Mouse (Mus musculus): ENCODE measurements at regions not wholly inside any gene's neighbourhood (a gene's known extent, or its start where the extent isn't known, plus 50 kb on each side); places are given as distances from the start of the nearest gene placed in this dataset.
A peak's percentile ranks its signal among the peaks of the same experiment; 100 is the strongest.

- no peak for ATAC-seq (ENCODE audit: low FRiP score, low read depth)
- Histone ChIP-seq H3K4me1 (no peaks in the 10 kb centered on the region), H3K27ac (replicated peaks) (no peak overlapping the region), H3K9me3 (no peaks in the 10 kb centered on the region), H3K27me3 (no peaks in the 10 kb centered on the region), H3K36me3 (no peaks in the 10 kb centered on the region), H3K4me2 (replicated peaks) (no peak overlapping the region), H3K9ac (replicated peaks) (no peak overlapping the region), H3K4me3 (no peak overlapping the region)
- WGBS, result 67% methylated on average over 5 of the region's 5 CpGs
Measured at GRCm38 (mm10) chr1:166735545-166735944, 53.9 kb upstream of the Fmo9 start.

GRCm38 (mm10) chr1:166738029-166738428, 56.4 kb upstream of the Fmo9 start:
- no peak for ATAC-seq (ENCODE audit: low FRiP score, low read depth)
- Histone ChIP-seq H3K4me2 (replicated peaks) (no peak overlapping the region), H3K4me1 (no peaks in the 10 kb centered on the region), H3K36me3 (no peaks in the 10 kb centered on the region), H3K9me3 (no peaks in the 10 kb centered on the region), H3K4me3 (no peak overlapping the region), H3K27ac (replicated peaks) (no peak overlapping the region), H3K9ac (replicated peaks) (no peak overlapping the region), H3K27me3 (no peaks in the 10 kb centered on the region)
- WGBS, result 5% methylated on average over 2 of the region's 2 CpGs

- H3K4me3 ChIP-seq, result no peak overlapping the region
- no peak for ATAC-seq (ENCODE audit: low FRiP score, low read depth)
- H3K36me3 ChIP-seq, result no peaks in the 10 kb centered on the region
- H3K4me2 ChIP-seq (replicated peaks), result no peak overlapping the region
- no peaks in the 10 kb centered on the region for H3K9me3 ChIP-seq
- 76% methylated on average over 4 of the region's 4 CpGs for WGBS
- H3K4me1 ChIP-seq, result no peaks in the 10 kb centered on the region
- no peaks in the 10 kb centered on the region for H3K27me3 ChIP-seq
- no peak overlapping the region for H3K27ac ChIP-seq (replicated peaks)
- H3K9ac ChIP-seq (replicated peaks), result no peak overlapping the region
Measured at GRCm38 (mm10) chr1:166750236-166750635, 68.6 kb upstream of the Fmo9 start.

GRCm38 (mm10) chr1:166750777-166751176, 69.1 kb upstream of the Fmo9 start:
- H3K9me3 ChIP-seq, result no peaks in the 10 kb centered on the region
- ATAC-seq (ENCODE audit: low FRiP score, low read depth), result no peak
- no peak overlapping the region for H3K4me2 ChIP-seq (replicated peaks)
- no peaks in the 10 kb centered on the region for H3K4me1 ChIP-seq
- no peaks in the 10 kb centered on the region for H3K27me3 ChIP-seq
- 78% methylated on average over 4 of the region's 4 CpGs for WGBS
- no peaks in the 10 kb centered on the region for H3K36me3 ChIP-seq
- H3K27ac ChIP-seq (replicated peaks), result no peak overlapping the region
- H3K4me3 ChIP-seq, result no peak overlapping the region
- no peak overlapping the region for H3K9ac ChIP-seq (replicated peaks)

- WGBS, result 90% methylated on average over 3 of the region's 3 CpGs
- no peaks in the 10 kb centered on the region for H3K4me1 ChIP-seq
- no peak overlapping the region for H3K27ac ChIP-seq (replicated peaks)
- H3K27me3 ChIP-seq, result no peaks in the 10 kb centered on the region
- no peaks in the 10 kb centered on the region for H3K9me3 ChIP-seq
- no peak overlapping the region for H3K9ac ChIP-seq (replicated peaks)
- H3K4me3 ChIP-seq, result no peak overlapping the region
- H3K4me2 ChIP-seq (replicated peaks), result no peak overlapping the region
- no peaks in the 10 kb centered on the region for H3K36me3 ChIP-seq
- no peak for ATAC-seq (ENCODE audit: low FRiP score, low read depth)
Measured at GRCm38 (mm10) chr1:166751436-166751835, 69.8 kb upstream of the Fmo9 start.

GRCm38 (mm10) chr1:166752990-166753709, 71.5 kb upstream of the Fmo9 start:
- H3K36me3 ChIP-seq, result no peaks in the 10 kb centered on the region
- no peak for ATAC-seq (ENCODE audit: low FRiP score, low read depth)
- no peaks in the 10 kb centered on the region for H3K4me1 ChIP-seq
- no peak overlapping the region for H3K4me3 ChIP-seq
- WGBS, result 91% methylated on average over 6 of the region's 6 CpGs
- H3K9me3 ChIP-seq, result no peaks in the 10 kb centered on the region
- H3K4me2 ChIP-seq (replicated peaks), result no peak overlapping the region
- H3K27me3 ChIP-seq, result no peaks in the 10 kb centered on the region
- no peak overlapping the region for H3K9ac ChIP-seq (replicated peaks)
- H3K27ac ChIP-seq (replicated peaks), result no peak overlapping the region

GRCm38 (mm10) chr1:166758987-166759386, 77.3 kb upstream of the Fmo9 start:
- H3K36me3 ChIP-seq, result no peaks in the 10 kb centered on the region
- H3K27me3 ChIP-seq, result no peaks in the 10 kb centered on the region
- no peak for ATAC-seq (ENCODE audit: low FRiP score, low read depth)
- no peaks in the 10 kb centered on the region for H3K4me1 ChIP-seq
- H3K4me2 ChIP-seq (replicated peaks), result no peak overlapping the region
- H3K4me3 ChIP-seq, result no peak overlapping the region
- no peak overlapping the region for H3K9ac ChIP-seq (replicated peaks)
- no peaks in the 10 kb centered on the region for H3K9me3 ChIP-seq
- no peak overlapping the region for H3K27ac ChIP-seq (replicated peaks)
- 80% methylated on average over 2 of the region's 2 CpGs for WGBS

- no peak overlapping the region for H3K27ac ChIP-seq (replicated peaks)
- H3K9me3 ChIP-seq, result no peaks in the 10 kb centered on the region
- H3K4me1 ChIP-seq, result no peaks in the 10 kb centered on the region
- H3K27me3 ChIP-seq, result no peaks in the 10 kb centered on the region
- WGBS, result 94% methylated on average over 1 of the region's 1 CpGs
- H3K4me2 ChIP-seq (replicated peaks), result no peak overlapping the region
- no peak overlapping the region for H3K4me3 ChIP-seq
- H3K9ac ChIP-seq (replicated peaks), result no peak overlapping the region
- no peaks in the 10 kb centered on the region for H3K36me3 ChIP-seq
- no peak for ATAC-seq (ENCODE audit: low FRiP score, low read depth)
Measured at GRCm38 (mm10) chr1:166773114-166773513, 91.5 kb upstream of the Fmo9 start.

GRCm38 (mm10) chr1:166782106-166782505, 100.5 kb upstream of the Fmo9 start:
- Histone ChIP-seq H3K4me3 (no peak overlapping the region), H3K9me3 (no peaks in the 10 kb centered on the region), H3K27ac (replicated peaks) (no peak overlapping the region), H3K9ac (replicated peaks) (no peak overlapping the region), H3K4me1 (no peaks in the 10 kb centered on the region), H3K4me2 (replicated peaks) (no peak overlapping the region), H3K27me3 (no peaks in the 10 kb centered on the region), H3K36me3 (no peaks in the 10 kb centered on the region)
- no peak for ATAC-seq (ENCODE audit: low FRiP score, low read depth)
- 63% methylated on average over 1 of the region's 1 CpGs for WGBS

- no peak overlapping the region for H3K4me2 ChIP-seq (replicated peaks)
- H3K27me3 ChIP-seq, result no peaks in the 10 kb centered on the region
- peaks cover 10% of the 10 kb centered on the region for H3K4me1 ChIP-seq
- no peak for ATAC-seq (ENCODE audit: low FRiP score, low read depth)
- no peaks in the 10 kb centered on the region for H3K9me3 ChIP-seq
- H3K27ac ChIP-seq (replicated peaks), result no peak overlapping the region
- no peaks in the 10 kb centered on the region for H3K36me3 ChIP-seq
- no peak overlapping the region for H3K4me3 ChIP-seq
- no peak overlapping the region for H3K9ac ChIP-seq (replicated peaks)
- WGBS, result 77% methylated on average over 1 of the region's 1 CpGs
Measured at GRCm38 (mm10) chr1:166787945-166788344, 106.3 kb upstream of the Fmo9 start.

- Histone ChIP-seq H3K27me3 (no peaks in the 10 kb centered on the region), H3K4me3 (no peak overlapping the region), H3K9me3 (no peaks in the 10 kb centered on the region), H3K4me2 (replicated peaks) (no peak overlapping the region), H3K27ac (replicated peaks) (no peak overlapping the region), H3K9ac (replicated peaks) (no peak overlapping the region), H3K4me1 (peaks cover 10% of the 10 kb centered on the region), H3K36me3 (no peaks in the 10 kb centered on the region)
- WGBS, result 12% methylated on average over 1 of the region's 1 CpGs
- peak; percentile 80 for ATAC-seq (ENCODE audit: low FRiP score, low read depth)
Measured at GRCm38 (mm10) chr1:166788824-166789399, 107.3 kb upstream of the Fmo9 start.

GRCm38 (mm10) chr1:166793052-166793716, 111.5 kb upstream of the Fmo9 start:
- peaks cover 6% of the 10 kb centered on the region; the same call in 1 of the 2 replicates for H3K27me3 ChIP-seq
- no peaks in the 10 kb centered on the region for H3K9me3 ChIP-seq
- H3K36me3 ChIP-seq, result no peaks in the 10 kb centered on the region
- H3K4me2 ChIP-seq (replicated peaks), result no peak overlapping the region
- H3K4me3 ChIP-seq, result no peak overlapping the region
- H3K9ac ChIP-seq (replicated peaks), result no peak overlapping the region
- WGBS, result 84% methylated on average over 6 of the region's 6 CpGs
- H3K27ac ChIP-seq (replicated peaks), result no peak overlapping the region
- no peak for ATAC-seq (ENCODE audit: low FRiP score, low read depth)
- H3K4me1 ChIP-seq, result peaks cover 10% of the 10 kb centered on the region
